Mouse (Mus musculus) layer of hippocampus, adult 8-10 months (tissue): ENCODE data around the gene Ctsc. TPM values are rescaled to one million over a fixed set of nuclear protein-coding genes. Genes with fewer than 3 reads are reported as not detected.

Experiments used
- DNase-seq, 2 experiments: peaks; one replicate each; pipeline ENCODE4 v3.0.0; 2022; ENCODE audit warnings: low spot score in 2 of 2
- total RNA-seq, 4 experiments: library from RNA; stranded (reverse); gene quantifications; 2 replicates each; pipeline ENCODE4 v1.2.4; 2022

Ctsc gene
- total RNA-seq, 4 experiments from 2014 or later = 15.0 to 38.6 (median 24.3) TPM

DNA sequence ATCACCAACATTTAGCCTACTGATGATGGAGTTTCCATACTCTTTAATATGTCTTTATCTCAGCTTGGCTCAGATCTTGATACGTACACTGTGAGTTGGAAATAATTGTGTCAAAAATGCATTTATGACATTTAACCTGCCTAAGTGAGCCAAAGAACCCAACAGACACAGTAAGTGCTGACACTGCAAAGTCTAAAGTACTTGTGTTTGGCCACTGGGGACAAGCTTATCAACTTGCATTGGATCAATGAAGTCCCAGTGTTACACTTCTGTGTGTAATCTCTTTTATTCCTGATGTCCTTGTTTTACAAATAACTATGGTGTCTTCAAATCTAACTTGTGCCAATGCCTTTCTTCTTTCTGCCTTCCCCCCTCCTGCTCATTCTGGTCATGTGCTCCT is 18.1 kb downstream of the Ctsc start:
- no peak for DNase-seq

DNA sequence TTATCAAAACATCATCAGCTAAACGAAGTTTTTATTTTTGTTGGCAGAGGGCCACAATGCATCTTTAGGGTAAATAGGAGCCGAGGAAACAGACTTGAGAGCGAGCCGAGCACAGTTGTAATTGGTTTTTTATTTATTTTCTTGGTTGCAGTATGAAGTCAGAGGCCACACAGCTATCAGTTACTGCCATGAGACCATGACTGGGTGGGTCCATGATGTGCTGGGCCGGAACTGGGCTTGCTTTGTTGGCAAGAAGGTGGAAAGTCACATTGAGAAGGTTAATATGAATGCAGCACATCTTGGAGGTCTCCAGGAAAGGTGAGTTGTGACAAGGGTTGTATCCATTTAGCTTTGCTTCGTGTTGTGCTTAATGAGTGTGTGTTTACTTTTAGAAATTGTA is 19.0 kb downstream of the Ctsc start:
- no peak for DNase-seq

DNA sequence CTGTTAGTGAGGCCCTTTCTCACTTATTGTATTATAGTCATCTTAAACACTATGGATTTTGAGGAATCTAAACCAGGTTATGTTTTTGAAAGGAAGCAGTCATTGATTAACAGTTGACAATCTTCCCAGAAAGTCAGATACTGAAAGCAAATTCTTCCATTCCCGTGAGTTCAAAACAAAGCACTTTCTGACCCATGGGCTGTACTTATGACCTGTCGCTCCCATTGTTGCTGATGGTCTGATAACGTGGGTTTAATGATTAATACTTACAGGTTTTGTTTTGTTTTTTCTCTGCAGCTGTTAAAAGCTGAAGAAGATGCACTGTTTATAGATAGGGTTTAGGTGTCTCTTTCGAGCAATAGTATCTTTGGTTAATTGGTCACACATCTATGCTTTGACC is 27.9 kb downstream of the Ctsc start:
- no peak for DNase-seq

DNA sequence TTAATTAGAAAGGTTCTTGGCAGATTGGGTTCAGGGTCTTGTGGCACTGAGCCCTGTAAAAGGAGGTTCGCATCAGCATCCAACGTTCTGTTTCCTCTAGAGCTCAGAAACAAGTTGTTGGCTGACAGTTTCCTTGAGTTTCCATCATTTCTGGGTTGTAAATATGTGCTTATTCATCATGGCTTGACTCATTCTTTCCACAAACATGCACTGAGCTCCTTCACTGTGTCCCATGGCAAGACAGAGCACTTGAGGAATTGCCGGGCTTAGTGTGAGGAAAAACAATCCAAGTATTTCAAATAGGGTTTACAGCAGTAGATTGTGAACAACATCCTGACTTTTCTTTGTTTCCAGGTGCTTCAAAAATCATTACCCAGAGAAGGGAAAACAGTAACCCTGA is 28.8 kb downstream of the Ctsc start:
- DNase-seq = no peak

DNA sequence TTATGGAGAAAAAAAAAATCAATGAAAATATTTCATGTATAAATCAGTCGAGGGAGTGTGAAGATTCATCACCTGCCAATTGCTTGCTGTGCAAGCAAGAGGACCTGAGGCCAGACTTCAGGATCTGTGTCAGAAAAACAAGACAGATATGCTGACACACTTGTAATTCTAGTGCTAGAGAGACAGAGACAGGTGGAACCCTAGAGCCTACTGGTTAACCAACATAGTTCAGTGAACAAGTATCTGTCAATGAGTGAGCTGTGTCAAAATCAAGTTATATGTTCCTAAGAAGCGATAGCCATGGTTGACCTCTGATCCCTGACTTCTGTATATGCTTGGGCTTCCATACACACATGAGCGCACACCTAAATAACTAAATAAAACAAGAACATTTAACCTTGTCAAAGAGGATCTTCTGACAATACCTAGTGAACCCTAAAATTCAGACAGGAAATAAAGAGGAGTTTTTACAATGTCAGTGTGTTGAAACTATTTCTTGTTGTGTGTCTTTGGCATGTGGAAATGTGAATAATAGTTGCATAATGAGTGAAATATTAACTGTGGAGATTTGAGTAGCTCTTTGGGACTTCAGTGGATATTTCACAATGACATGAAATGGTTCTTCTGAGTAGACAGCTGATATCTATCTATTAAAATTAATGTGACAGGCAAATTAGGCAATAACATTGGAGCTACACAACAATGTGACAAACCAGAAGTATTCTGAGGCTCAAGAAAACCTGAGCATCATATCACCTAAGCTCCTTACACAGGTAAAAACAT is 32.7 kb downstream of the Ctsc start:
- DNase-seq = no peak

DNA sequence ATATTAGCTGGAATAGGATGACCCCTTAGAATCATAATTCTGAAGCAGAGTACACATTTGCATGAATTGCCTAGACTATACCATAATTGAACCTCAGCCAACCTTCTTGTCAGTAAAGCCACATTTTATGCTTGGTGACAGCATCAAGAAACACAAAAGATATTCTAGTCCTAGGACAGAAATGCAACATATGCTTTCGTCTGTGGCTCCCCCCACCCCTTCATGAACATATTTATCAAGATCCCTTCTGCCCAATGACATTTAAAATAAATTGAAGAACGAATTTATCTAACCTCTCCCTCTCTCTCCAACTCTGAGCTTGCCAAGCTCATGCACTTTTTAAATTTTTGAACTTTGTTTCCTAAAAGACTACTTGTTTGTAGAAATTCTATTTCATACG is 38.5 kb downstream of the Ctsc start:
- no peak for DNase-seq

DNA sequence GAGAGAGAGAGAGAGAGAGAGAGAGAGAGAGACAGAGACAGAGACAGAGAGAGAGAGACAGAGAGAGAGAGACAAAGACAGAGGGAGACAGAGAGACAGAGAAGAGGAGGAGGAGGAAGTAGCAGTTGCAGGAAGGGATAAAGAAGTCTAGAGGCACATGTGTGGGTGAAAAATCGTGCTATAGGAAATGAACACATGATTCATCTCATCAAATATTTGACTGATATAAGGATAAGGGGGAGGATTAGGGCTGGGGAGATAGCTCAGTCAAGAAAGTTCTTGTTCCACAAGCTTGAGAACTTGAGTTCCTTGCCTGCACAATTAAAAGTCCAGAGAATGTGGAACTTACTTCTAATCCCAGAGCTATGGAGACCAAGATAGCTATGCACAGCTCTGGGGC is 40.6 kb downstream of the Ctsc start:
- no peak for DNase-seq

DNA sequence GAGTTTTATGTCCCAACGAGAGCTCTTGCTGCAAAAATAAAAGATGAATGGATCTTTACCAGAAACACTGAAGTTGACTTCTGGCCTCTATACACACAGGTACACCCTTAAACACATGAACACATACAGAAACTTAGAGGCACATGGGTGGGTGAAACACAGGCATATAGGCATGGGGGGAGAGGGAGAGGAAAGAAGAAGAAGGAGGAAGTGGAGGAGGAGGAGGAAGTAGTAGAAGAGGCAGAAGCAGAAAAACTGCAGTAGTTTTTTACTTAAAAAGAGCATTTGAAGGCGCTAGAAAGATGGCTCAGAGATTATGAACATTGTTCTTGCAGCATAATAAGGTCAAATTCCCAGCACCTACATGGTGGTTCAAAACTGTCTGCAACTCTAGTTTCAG is 41.0 kb downstream of the Ctsc start:
- DNase-seq = no peak

DNA sequence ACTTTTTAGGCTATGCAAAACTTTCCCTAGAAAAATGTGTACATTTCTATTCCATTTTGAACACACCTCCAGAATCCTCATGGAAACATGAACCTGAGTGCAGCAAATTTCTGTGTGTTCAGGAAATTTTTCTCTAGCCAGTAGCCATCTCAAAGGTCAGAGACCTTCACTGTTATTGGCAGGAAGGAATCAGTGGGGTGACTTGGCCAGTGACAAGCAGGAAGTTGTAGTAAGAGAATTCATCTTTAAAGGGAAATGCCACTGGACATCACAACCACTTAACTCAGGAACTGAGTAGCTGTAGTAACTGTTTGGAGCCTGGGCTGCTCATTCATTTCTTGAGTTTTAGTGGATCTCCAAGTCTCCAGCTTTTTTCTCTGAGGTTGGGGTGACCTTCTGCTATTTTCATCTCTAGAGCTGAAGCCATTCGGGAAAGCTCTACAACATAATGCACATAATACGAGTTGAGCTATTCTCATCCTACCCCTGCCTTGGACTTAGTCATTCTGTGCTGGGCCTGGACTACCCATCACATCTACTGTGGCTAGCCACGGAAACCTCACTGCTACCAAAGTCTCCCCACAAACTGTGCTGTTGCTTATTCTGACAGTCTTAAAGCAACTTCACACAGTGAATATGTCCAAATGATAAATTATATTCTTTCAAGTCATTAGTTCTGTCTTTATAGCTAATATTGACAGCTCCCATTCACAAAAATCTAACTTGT is 41.7 kb downstream of the Ctsc start:
- no peak for DNase-seq

DNA sequence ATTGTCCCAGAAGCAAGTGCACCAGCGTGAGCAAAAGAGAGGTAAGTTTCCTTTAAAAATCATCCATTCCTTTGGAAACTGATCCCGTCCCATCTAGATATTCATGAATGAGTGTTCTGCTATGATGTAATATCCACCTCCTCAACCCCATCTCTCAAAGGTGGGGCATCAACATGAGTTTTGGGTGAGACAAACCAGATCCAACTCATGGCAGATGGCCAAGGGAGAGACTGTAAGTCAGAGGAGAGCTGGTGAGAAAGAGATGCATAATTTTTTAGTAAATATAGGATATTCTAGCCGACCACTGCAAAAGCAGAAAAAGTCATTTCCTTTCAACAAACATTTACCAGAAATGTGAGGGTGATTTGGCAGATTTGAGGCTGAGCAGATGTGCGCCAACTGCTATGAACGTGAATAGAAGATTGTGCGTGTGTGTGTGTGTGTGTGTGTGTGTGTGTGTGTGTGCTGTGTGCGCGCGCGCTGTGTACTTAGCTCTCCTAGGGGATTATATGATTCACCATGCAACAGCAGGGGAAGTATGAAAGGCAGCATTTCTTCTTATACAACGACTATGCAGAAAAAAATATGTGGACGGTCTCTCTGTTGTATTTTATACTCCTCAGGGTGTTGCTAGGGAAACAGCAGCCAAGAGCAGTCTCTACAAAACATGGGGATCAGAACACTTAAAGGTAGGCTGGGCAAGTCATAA is 42.9 kb downstream of the Ctsc start:
- peak; percentile 38 to 60 for DNase-seq

DNA sequence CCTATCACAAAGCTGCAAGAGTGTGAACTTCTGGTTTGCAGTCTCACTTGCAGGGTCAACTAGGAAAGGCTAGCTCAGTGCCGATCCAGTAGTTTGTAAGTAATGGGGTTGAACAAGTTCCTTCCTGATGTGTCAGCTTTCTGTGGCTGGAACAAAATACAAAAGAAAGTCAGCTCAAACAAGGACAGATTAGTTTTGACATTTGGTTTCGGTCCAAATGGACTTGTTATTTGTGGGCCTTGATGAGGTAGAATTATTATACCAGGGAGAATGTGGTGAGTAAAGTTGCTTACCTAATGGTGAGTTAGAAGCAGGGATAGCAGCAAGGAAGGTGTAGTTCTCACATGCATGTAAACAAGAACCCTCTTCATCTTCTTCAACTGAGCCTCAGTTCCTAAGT is 44.5 kb downstream of the Ctsc start:
- no peak for DNase-seq

DNA sequence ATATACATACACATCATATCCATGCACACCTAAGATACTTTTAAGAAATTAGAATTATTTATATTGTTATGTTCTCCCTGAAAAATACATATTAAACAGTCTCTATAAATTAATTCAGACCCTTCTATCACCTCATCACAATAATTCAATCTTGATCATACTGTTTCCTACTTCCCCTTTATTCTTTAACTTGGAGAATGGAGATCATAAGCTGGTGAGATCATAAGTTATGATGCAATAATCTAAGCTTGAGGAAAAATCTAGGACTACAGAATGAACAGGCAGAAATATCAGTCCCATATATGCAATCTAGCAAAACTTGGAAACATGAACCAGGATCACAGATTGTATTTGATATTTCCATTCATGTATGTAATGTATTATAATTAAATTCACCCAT is 49.6 kb downstream of the Ctsc start:
- no peak for DNase-seq

DNA sequence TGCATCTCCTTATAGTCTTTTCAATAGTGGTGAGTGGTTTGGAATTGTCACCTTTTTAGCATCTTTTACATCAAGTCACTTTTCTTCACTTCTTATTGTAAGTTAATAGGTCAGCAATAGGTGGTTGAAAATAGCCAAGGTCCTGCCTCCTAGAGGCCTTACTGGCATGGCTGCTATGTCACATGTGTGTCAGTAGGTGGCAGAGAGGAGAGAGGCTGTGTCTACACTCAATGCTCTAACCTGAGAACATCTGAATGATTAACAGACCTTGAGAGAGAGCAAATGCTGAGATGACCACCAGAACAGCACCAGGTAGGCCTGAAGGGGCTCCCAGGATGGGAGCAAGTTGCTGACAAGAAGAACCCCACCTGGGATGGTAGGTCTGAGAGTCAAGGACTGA is 65.9 kb downstream of the Ctsc start:
- DNase-seq = no peak

DNA sequence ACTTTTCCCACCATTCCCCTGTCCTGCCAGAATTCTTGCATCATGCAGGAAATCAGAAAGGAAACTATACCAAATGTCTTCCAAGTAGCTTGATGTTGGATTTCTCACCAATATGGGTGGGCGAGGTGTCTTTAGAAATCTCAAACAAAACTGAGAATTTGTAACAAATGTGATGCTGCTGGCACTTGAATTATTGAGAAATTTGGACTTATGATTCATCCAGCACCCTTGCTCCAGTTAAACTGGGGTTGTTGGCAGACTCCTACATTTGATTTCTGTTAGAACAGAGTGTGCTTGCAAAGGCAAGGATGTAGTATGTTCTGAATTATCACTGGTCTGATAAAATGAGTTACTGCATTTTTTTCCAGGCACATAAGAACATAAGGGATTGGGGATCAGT is 68.2 kb downstream of the Ctsc start:
- peak; percentile 15 to 26 for DNase-seq

DNA sequence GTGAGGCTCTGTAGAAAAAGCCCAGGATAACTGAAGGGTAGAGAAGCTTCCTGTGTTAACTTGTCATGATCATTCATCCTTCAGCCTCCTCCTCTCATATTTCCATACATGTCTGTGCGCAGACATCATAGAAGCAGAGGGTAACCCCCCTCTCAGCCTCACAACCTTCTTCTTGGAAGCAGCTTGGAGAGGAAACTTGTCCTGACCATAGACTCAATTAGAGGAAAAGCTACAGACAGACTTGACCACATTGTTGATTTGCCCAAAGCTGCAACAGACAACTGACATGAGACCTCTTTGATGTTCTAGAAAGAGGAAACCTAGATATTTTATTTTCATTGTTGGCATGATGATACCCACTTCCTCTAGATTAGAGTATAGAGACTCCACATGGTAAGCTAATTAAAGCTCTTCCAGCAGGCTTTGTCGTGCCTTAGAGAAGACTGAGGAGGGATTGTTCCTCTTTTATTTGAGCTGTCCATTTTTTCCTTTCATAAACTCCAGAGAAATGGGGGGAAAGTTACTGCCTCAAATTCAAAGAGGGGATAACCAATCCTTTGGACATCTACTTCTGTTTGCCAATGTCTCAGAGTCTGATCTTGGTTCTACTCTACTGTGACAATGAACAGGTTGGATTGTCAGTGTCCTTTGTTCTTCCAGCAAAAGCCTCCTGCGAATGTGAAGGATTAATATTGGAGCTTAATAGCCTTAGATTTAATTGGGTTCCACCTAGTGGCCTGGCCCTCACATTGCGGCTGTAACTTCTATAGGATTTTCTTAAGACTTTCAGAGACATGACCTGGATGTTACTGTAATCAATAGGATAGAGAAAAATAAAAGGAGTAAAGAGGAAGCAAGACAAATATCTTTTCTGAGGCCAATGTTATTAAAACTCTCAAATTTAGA is 79.2 kb downstream of the Ctsc start:
- DNase-seq = peak in 1 of 2 experiments; percentile 16

DNA sequence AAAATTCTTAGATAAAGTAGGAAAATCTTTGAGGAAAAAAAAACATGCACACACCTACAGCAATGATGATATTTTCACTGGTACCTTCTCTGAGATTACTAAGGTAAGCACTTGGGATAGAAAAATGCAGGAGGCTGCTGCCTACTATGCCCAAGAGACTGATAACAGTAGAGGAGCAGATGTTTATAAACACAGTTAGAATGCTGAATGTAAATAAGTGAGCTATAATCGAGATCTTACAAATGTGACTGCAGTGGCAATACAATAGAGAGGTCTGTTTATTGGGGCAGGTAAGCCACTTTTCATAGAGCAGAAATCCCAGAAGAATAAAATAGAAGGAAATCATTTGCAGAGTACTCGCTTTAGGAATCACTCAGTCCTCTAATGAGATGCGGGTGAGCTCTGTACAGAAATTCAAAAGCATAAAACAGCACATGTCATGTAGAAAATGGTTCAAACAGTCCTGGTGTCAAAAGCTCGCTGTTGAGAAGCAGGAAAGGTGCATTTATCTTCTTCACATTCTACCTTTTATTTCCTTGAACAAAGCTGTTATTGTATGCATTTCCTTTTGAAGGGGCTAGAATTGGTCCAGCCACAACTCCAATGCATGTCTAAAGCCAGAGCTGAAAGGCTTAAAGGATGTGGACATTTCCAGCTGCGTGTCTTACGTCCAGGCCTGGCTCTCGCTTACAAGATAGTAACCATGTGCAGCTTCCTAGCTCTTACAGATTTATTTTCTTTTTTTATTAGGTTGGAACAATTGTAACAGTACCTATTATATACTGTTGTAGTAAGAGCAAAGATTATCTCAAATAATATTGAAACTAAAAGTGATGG is 80.4 kb downstream of the Ctsc start:
- DNase-seq = no peak
